Mouse (Mus musculus) left cerebral cortex, postnatal 25 days (tissue): ENCODE data around the gene Phf24. TPM values are rescaled to one million over a fixed set of nuclear protein-coding genes. Genes with fewer than 3 reads are reported as not detected.

Experiments
- DNase-seq, 2 experiments: peaks; one replicate each; pipeline ENCODE4 v3.0.0; 2022; ENCODE audit warnings: low spot score in 2 of 2, mixed read lengths in 1 of 2
- intact Hi-C: fragments of 180-260 bp; cut with DNase I; formaldehyde crosslinking; loops from one replicate; pipeline ENCODE4 v1.15.1; 2025
- total RNA-seq, 2 experiments: library from RNA; stranded (reverse); gene quantifications; 2 replicates each; pipeline ENCODE4 v1.2.3; 2021

The Phf24 gene
- total RNA-seq: 100 to 1,000 TPM; 337 to 354 TPM

GRCm38 (mm10) chr4:42916617-42917401 is at the start of gene Phf24:
TSS of gene Phf24 (plus strand) at chr4:42916660.
- peak; percentile 70 to 71 for DNase-seq
- intact Hi-C loops: loop anchor here (2.0 kb wide), 1 partner anchor 30 kb away; no protein-coding TSS in a partner anchor

GRCm38 (mm10) chr4:42867390-42867789 is 49.1 kb upstream of the Phf24 start:
- DNase-seq: no peak
- intact Hi-C loops: no loop called here

- DNase-seq: no peak
- intact Hi-C loops: no loop called here
Measured at GRCm38 (mm10) chr4:42868193-42868592, 48.3 kb upstream of the Phf24 start.

DNA sequence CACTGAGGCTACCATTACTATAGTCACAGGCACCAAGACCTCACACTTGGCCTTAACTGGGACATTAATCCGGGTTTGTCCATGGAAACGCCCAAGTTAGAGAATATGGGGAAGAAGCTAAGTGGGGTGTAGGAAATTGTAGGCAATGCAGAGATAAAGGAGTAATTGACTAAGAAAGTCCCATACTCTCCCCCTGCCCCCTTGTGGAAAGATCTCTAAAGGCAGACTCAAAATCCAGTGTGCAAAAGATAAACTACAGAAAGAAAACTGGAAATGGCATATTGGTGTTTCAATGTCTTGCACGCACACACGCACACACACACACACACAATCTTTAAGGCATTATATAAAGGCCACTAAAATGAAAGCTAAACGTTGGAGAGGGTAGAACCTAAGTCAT is 45.7 kb upstream of the Phf24 start:
- intact Hi-C loops: no loop called here
- no peak for DNase-seq

GRCm38 (mm10) chr4:42872151-42872550 is 44.3 kb upstream of the Phf24 start:
- intact Hi-C loops: no loop called here

GRCm38 (mm10) chr4:42872746-42873435 is 43.6 kb upstream of the Phf24 start:
- intact Hi-C loops: no loop called here
- DNase-seq: no peak

More at GRCm38 (mm10) chr4:42872151-42872550, 44.3 kb upstream of the Phf24 start:
- DNase-seq: no peak

GRCm38 (mm10) chr4:42874134-42874533 is 42.3 kb upstream of the Phf24 start, which contains the start of gene Fam205c:
TSS of gene Fam205c (minus strand) at chr4:42874234.
- no peak for DNase-seq
- intact Hi-C loops: no loop called here

- peak; percentile 43 to 74 for DNase-seq
Measured at GRCm38 (mm10) chr4:42876586-42877291, 39.7 kb upstream of the Phf24 start.

DNA sequence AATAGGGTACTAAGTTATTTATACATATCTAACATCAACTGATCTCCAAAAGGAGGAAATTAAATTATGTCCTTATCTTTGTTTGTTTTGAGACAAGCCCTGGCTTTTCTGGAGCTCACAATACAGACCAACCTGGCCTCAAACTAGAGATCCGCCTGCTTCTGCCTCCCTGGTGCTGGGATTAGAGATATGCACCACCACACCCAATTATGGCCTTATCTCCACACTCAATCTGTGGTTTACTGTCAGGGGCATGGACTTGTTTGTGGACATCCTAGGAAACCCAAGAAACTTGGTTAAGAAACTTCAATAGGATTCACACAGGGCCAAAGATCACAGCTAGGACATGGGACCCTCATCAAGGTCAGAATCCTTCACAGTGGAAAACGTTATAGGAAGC is 38.8 kb upstream of the Phf24 start:
- intact Hi-C loops: loop anchor here (1.0 kb wide), 2 partner anchors 84 to 89 kb away; no protein-coding TSS in a partner anchor
- no peak for DNase-seq

More at GRCm38 (mm10) chr4:42876586-42877291, 39.7 kb upstream of the Phf24 start:
- intact Hi-C loops: loop anchor here (1.0 kb wide), 2 partner anchors 85 to 90 kb away; no protein-coding TSS in a partner anchor

GRCm38 (mm10) chr4:42879829-42880676 is 36.4 kb upstream of the Phf24 start:
- intact Hi-C loops: no loop called here
- no peak for DNase-seq

- intact Hi-C loops: no loop called here
- DNase-seq: no peak
Measured at GRCm38 (mm10) chr4:42880677-42880948, 35.8 kb upstream of the Phf24 start.

DNA sequence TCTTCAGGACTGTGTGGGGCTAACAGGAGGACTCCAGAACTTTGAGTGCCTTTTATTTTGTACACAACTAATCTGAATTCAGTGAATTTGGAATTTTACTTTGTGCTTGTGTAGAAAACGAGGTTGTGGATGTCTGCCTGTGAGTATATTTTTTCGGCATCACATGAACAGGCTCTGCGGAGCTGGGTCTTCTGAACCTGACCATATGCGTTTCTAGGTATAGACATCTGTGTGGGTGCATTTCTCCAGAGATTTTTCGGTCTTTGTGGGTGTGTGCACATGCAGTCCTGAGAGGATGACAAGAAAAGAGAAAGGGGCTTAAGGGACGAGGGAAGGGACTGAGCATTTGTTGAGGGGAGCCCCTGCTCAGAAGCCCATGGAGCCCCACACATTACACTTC is 29.5 kb upstream of the Phf24 start:
- DNase-seq: peak; percentile 44 to 90
- intact Hi-C loops: loop anchor here (1.0 to 2.0 kb wide), 4 partner anchors 14 to 61 kb away; partner anchors contain the start of gene Phf24

GRCm38 (mm10) chr4:42888806-42889205 is 27.7 kb upstream of the Phf24 start:
- intact Hi-C loops: no loop called here
- DNase-seq: no peak

- DNase-seq: no peak
- intact Hi-C loops: no loop called here
Measured at GRCm38 (mm10) chr4:42891176-42891575, 25.3 kb upstream of the Phf24 start.

DNA sequence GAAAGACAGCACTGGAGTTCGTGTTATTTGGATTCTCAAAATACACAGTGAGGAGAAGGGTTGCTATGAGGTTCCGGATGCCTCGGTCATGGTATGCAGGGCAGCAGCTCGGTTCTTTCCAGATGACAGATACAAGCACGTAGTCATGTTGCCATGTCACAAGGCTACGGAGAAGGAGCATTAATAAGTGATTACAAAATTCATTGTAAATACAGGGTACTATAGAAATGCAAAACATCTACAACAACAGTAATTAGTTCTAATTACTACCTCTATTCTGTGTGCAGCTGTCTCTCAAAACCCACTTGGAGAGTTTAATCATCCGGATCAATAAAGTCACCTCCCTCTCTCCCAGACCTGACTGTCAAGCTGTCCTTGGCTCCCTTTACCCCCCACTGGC is 21.3 kb upstream of the Phf24 start:
- DNase-seq: no peak
- intact Hi-C loops: no loop called here

DNA sequence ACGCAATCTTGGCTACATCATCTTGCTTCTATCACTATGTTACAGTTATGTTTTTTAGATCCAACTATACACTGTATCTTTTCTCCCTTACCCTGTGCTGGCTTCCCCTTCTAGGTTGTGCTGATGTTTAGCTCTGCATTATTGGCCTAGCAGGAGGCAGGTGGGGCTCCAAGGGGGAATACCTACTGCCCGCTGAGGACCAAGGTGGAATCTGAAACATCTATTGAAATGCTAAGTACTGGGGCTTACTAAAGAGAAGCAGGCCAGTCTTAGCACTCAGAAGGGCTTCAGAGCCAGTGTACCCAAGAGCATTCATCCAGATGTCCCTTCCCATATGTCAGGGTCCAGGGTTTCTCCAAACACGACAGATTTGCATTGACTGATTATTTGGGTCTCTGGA is 17.5 kb upstream of the Phf24 start:
- no peak for DNase-seq
- intact Hi-C loops: no loop called here

- peak in 1 of 2 experiments; percentile 91 for DNase-seq
- intact Hi-C loops: loop anchor here (2.0 kb wide), 1 partner anchor 14 kb away; no protein-coding TSS in a partner anchor
Measured at GRCm38 (mm10) chr4:42900878-42901277, 15.6 kb upstream of the Phf24 start.

DNA sequence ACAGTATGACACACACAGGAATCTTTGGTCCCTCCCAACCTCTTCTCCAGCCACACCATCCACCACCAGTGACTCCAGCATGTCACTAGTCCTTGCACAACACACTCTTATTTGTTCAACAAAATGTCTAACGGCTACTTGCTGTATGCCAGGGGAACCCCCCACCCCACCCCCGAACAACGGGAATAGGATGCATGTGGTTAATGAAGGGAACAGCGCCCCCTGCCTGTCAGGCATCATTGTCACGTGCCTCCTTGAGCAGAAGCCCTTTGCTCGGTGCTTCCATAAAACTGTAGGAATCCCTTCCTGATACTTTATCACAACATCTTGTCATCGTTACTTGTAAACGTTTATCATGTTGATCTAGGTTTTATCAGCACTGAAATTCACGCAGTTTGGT is 14.3 kb upstream of the Phf24 start:
- DNase-seq: no peak
- intact Hi-C loops: no loop called here

DNA sequence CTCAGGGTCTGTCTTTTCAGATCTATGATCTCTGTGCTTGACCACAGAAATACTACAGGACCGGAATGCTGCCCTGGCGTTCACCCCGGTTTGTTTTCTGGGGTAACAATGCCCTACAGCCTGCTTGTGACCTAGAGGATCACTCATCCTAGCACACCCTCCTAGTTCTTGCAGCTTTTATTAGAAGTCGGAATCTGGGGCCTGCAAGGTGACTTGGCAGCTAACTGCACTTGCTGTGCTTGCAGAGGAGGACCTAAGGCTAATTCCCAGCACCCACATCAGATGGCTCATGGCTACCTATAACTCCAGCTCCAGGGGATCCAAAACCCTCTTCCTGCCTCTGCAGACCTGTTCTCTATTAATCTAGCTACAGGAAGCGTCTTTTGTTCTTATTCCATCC is 13.7 kb upstream of the Phf24 start:
- no peak for DNase-seq
- intact Hi-C loops: loop anchor here (1.0 kb wide), 1 partner anchor 44 kb away; no protein-coding TSS in a partner anchor
